Mouse (Mus musculus): ENCODE data around the gene RPS10-NUDT3.

The RPS10-NUDT3 gene

DNA sequence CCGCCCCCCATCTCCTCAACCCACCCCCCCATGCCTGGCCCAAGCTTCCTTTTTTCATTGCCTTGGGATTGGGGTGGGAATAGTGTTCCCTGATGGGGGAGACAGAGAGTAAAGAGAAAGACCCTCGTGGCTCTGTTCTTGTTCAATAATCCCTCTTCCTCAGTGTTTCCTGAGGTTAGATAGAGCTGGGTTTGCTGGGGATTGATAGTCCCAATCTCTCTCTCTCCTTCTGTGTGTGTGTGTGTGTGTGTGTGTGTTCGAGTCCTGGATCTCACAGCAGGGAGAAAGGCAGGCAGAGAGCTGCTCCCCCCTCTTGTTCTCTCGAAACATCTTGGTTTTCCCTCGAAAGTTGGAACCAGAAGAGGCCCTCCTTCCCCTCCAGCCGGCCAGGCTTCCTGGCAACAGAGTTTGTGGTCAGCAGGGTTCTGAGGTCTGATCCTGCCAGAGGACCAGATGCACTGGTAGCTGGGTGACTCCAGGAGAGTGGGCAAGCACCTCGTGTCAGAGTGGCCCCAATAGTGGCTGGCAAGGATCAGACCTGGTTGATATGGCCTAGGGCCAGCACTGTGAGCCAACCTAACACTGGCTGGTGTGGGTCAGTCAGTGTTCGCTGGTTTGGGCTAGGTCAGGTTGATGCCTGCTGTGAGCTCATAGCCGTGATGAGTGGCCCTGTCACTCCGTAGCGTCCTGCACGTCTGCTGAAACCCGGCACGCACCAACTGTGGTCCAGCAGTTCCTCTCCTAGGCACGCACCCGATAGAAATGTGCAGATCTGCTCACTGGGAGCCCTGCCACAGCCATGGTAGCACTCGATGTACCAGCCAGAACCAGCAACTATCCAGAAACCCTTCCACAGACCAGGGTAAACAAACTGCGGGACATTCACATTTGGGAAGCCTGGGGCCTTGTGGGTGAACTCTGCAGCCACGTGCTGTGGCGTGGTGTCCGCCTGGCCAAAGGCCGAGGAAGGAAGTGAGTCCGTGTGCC is 82.5 kb downstream of the RPS10-NUDT3 start:
- peak in 1 of 2 experiments; percentile 43 for DNase-seq

DNA sequence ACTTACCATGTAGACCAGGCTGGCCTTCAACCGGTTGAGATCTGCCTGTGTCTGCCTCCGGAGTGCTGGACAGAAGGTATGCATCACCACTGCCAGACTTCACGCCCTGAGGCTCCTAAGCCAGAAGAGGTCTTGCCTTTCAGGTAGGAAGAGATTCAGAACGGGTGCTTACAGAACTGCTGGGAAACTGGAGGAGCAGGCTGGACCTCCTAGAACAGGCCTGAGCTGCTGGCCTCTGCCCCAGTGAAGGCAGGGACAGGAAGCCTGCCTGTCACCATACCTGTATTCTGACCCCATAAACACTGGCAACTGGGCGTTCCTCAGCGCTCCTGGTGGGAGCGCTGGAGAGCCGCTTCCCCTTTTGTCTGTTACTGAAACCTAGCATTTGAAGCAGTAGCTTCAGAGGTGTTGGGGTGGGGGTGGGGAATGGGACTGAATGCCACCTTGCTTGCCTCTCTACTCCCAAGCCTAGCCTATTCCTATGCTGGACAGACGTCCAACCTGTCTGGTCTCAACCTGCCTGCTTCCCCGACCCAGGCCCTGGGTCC is 83.6 kb downstream of the RPS10-NUDT3 start:
- peak in 1 of 2 experiments; percentile 30 for DNase-seq

DNA sequence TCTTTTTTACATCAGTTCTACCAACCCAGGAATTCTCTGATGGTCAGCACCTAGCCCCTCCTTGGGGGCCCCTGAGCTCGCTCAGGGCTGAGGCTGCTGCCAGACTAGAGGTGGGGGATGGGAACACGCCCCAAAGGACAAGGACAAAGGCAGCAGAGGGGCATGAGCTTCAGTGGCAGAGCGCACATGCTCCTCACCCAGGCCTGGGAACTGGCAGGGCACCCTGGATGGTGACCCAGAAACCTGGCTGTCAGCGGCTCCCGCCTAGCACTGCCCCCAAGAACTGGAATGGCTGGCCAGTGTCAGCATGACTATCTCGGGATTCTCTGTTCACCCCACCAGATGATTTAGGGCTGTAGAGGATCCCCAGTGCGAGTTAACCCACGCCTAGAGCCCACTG is 85.8 kb downstream of the RPS10-NUDT3 start:
- DNase-seq: peak in 1 of 2 experiments; percentile 30

DNA sequence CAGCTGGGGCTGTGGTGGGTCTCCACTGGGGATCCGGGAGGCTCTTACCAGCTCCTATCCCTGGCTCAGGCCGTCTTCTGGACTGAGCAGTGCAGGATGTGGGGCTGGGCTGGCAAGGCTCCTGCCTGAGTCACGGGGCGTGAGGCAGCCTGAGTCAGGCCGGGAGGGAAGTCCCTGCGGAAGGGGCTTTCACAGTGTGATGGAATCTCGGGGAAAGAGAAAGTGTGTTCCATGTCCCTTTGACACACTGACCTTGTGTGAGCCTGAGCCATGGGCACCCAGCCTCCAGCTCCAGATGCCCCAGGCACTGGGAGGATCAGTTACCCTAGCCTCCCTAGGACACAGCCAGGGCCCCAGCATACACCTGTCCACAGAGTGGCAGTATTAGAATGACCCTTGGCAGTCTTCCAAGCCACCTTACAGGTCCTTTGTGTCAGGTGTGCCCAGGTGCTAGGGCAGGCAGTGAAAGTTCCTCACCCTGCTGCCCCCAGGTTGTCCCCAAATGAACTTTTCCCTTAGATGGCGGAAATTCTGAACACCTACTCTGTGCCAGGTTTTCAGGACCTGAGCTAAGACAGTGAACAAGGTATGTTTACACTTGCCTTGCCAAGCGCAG is 87.7 kb downstream of the RPS10-NUDT3 start:
- DNase-seq: peak; percentile 32 to 64

DNA sequence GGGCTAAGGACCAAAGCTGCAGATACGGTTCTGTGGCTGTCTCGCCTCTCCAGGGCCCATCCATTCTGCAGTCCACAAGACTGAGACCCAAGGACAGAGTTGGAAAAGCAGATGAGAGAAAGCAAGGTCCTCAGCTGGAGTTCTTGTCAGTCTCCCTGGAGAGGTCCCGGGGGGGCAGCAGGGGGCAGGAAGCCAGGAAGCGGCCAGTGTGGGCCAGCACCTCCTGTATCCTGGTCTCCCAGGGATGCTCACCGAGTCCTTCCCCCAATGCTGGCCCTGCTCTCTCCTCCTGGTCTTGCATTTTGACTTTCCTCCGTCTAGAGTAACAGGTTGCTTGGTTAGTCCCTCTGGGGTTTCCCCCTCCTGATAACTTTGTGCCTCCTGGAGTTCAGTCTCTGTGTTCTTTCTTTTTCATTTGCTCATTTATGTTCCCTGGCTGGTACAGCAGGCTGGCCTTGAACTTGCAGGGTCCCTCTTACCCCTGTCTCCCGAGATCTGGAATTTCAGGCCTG is 88.4 kb downstream of the RPS10-NUDT3 start:
- no peak for DNase-seq

DNA sequence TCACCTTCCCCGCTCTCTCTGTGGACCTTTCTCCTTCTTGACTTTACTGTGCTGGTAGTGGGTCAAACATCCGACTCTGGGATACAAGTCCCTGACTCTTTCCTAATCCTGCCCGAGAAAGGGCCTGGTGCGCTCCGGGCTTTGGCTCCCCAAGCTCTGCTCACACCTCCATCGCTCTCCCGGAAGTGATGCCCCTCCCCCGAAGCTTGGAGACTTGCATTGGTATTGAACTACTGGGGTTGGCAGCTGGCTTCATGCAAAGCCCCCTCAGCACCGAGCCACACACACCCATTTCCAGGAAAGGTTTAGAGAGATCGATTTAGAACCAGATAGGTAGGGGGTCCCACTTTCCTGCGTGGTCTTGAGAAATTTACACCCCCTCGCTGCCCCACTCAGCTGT is 89.0 kb downstream of the RPS10-NUDT3 start:
- DNase-seq: no peak

DNA sequence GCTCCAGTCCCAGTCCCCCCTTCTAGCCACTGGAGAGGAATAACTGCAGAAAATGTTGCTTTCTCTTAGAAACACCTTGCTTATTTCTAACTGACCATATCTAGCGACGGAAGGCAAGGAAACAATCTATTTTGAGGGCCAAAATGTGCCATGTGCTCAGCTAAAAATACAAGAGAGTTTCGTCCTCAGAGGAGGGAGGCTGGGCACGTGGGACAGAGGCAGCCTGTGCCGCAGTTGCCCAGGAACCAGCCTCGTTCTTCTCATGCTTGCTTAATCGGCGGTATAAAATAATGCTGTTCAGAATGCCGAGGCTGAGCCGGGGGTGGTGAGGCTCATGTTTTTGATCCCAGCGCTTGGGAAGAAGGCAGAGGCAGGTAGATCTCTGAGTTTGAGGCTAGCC is 90.5 kb downstream of the RPS10-NUDT3 start:
- no peak for DNase-seq

DNA sequence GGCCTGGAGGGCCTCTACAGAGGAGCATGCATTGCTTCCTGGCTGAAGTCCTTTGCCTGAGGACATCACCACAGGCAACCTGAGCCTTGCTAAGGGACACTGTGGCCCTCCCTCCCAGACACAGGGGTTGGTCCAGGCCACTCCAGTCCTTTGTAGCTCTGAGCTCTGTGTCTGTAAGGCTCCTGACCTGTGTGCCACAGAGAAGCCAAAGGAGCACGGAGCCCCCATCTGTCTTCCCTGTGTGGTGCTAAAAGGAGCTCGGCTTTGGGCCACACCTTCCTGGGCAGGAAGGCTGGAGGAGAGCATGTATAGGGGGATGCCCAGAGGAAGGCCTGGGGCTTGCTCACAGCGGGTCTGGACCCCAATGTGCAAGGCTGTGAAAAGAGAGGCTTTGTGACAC is 93.0 kb downstream of the RPS10-NUDT3 start:
- no peak for DNase-seq

DNA sequence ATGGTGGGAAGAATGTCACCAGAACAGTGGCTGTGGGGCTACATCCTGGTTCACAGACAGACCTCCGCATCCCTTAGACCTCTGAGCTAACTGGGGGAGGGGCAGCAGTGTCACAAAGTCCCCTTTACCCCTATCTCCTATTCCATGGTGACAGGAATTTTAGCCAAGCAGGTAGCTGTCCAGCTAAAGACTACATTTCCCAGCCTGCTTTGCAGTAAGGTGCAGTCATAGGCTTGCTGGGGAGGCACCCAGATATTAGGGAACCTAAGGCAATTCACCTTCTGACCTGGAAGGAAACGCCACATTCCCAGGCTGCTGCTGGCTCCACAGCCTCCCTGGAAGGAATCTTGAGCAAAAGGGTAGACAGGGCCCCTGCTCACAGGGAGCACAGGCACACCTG is 93.8 kb downstream of the RPS10-NUDT3 start:
- no peak for DNase-seq

DNA sequence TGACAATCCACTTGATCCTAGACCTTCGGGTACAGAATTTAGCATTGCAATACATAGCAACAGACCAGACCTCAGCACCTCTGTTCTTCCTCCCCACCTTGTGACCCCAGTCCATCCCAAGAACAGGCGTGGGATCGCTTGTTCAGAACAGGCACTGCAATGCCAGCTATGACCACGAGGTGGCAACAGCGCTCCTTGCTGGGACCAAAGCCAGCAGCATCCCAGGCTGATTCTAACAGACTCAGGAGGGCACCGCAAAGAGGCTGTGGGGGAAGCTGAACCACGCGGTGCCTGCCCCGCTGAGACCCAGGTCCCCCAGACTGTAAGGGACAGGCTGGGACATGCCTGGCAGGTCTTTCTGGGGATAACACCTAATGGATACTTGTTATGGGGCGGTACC is 100.3 kb downstream of the RPS10-NUDT3 start:
- peak; percentile 79 to 91 for DNase-seq

DNA sequence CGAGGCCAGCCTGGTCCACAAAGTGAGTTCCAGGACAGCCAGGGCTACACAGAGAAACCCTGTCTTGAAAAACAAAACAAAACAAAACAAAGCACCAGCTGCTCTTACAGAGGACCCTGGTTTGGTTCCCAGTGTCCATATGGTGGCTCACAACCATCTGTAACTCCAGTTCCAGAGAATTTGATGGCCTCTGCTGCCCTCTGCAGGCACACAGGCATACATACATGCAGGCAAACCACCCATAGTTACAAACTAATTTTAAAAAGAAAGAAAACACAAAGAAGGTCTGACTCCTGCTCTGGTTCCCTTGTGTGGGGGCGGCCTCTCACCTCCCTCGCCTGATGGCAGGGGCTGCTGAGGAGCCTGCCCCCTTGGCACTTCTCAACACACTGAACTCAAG is 101.7 kb downstream of the RPS10-NUDT3 start:
- no peak for DNase-seq

DNA sequence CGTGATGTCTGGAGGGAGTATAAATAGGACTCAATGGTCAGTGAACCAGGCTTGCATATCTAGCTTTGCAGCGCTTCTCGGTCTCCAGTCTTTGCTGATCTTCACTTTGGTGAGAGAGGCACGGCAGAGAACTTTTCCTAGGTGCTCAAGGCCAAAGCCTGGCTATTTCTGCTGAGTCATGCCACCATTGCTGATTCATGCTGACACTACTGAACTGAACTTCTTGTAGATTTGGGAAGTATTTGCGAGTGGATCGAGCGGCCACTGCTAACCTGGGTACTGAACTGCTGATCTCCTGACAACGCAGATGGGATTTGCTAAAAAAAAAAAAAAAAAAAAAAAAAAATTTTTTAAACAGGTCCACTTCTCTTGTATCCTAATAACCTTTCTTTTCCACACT is 102.9 kb downstream of the RPS10-NUDT3 start:
- DNase-seq: no peak
